Mouse (Mus musculus): ENCODE measurements around the gene Plekho2.

The Plekho2 gene

DNA sequence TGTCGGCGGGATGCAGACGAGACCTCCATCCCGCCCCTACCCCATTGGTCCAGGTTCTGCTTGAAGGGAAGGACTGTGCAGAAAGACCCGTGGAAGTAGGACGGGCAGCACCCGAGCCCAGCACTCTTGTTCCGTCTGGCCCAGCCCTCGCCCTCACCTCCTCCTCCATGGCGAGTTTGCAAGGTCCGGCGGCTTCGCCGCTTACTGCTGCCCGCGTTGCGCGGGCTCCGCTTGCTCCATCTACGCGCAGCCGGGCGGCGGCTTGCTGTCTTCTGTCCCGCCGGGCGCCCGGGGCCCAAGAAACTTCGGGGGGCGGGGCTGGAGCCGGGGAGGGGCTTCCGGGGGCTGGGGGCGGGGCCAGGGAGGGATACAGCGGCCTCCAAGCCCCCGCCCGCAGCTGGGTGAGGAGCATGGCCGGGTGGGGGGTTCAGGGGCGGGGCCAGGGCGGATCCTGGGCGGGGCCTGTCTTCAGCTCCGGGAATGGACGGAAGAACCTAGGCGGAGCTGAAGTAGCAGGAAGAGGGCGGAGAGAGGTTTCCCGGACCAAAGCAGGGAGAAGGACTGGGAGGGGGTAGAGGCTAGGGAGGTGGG lies at the start of gene Plekho2:
Gene Plekho2, minus strand, starts transcription at position 260 of the 591 bp plus-strand sequence.
- peak; percentile 91 to 92 for DNase-seq (ENCODE audit: low spot score in 2 of 2)

DNA sequence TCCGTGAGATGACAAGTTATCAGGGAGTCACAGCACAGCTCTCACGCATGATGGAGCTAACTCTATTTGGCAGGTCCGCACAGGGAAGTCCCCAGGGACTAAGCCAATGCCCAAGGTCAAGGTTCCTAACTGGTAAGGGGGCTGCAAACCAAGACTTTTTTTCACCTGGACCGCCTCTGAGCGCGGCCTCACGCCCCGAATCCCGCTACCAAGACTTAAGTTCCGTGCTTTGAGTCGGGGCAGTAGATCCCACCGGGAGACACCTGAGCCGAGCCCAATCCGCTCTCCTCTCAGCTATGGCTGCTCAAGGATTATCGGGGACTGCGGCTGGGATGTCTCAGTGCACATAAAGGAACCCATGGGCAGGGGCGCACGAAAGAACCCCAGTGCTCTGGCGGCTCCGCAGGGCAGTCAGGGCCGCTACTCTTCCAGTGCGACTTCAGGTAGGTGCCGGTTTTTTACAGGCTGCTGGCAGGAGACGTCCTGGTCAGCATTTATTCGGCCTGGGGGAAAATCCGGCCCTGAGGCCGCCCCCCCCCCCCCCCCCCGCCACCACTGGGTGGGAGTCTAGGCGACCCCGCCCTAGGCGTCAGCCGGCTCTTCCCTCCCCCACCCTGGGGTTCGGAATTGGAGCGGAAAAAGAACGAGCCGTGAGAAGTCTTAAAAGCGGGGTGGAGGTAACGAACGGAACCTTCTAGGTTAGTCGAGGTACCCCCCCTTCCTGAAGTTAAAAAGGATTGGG lies 49.4 kb upstream of the Plekho2 start, which contains the start of gene Rbpms2:
Gene Rbpms2, plus strand, starts transcription at position 624 of the 742 bp plus-strand sequence.
- DNase-seq (ENCODE audit: low spot score in 2 of 2) = peak in 1 of 2 experiments; percentile 19

DNA sequence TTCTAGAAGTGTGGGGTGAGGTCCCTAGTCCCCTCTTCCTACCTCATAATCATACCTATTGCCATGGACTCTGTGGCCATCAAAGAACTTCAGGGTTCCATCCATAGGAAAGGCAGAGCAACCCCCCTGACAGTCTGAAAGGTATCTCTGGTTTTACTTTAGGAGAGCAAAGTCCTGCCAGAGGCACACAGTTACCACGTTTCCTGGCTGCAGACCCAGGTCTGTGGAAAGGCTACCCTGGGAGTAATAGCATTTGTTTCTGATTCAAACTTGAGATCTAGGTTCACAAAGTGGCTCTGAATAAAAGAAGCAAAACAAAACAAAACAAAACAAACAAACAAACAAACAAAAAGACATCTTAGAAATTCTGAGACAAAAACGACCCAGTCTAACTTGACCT lies 44.4 kb upstream of the Plekho2 start:
- no peak for DNase-seq (ENCODE audit: low spot score in 2 of 2)

DNA sequence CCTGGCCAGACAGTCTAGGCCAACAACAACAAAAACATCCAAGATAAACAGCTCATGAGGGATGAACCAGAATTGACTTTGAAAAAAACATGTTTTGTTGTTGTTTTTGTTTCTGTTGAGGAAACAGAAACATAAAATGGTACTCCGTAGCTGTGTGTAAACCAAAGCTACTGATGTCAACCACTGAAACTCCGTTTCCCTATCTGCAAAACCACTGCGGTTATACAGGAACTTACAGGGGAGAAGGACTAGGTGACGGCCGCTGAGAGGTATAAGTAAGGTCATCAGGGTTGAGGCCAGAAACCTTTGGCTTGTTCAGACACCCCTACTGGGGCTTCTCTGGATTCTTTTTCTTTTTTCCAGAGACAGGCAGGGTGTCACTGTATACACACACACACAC lies 43.0 kb upstream of the Plekho2 start:
- DNase-seq (ENCODE audit: low spot score in 2 of 2) = no peak

DNA sequence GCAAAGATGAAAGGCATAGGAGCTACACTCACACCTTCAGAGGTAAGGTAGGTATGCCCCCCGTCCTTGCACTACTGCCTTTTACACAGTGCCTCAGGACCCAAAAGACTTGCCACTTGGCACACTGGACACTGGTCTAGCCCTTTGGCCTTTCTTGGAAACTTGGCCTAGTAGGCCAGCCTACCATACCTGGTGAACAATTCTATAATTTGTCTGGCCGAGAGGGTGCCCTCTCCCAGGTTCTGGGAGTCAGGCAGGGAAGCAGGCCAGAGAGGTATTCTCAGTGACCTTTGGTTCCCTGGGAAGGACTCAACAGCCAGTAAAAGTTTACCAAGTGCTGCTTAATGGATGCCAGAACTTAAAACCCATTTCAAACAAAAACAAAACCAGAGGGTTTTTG lies 41.8 kb upstream of the Plekho2 start:
- no peak for DNase-seq (ENCODE audit: low spot score in 2 of 2)

DNA sequence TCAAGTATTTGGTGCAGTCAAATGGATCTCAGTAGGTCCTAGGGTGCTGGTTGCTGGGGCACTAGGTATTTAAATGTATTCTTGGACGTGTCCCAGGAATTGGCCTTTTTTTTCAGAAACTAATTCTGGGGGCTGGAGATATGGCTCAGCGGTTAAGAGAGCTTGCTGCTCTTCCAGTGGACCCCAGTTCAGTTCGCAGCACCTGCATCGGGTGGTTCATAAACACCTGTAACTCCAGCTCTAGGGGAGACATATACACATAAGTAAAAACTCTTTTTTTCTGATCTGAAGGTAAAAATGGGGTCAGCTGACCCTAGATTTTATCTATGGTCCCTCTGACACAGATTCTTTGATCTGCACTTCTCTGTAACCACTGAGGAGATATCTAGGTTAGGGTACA lies 41.4 kb upstream of the Plekho2 start:
- no peak for DNase-seq (ENCODE audit: low spot score in 2 of 2)

DNA sequence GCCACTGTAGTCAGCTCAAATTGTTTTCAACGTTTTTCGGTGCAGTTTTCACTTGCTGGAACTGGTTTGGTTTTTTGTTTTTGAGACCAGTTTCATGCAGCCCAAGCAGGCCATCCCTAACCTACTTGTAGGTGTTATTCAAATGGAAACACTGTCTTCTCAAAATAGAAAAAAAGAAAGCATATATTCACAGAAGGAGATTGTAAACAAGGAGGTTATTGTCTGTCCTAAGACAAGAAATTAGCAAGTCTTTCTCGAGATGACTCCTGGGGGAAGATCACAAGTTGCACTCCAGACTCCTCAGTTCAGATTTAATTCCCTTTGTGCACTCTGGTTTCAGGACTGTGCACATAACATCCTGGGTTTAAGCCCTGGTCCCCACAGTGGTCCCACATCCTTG lies 39.5 kb upstream of the Plekho2 start:
- DNase-seq (ENCODE audit: low spot score in 2 of 2) = no peak

DNA sequence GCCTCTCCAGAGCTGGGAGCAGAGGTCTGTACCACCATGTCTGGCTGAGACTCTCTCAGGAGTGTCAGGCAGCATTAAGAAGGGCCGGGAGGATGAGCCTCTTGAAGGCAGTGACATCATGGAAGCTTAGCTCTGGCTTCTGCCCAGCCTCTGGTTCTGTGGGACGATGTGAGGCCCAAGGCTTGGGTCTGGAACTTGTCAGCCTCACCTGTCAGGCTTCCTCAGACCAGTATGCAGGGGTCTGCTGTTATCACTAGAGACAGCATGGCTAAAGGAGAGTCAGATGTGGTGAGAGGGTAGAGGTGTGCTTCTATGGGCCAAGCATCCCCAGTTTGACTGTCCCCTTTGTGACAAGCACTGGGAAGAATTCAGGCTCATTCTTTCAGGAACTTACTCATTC lies 33.3 kb upstream of the Plekho2 start:
- no peak for DNase-seq (ENCODE audit: low spot score in 2 of 2)

DNA sequence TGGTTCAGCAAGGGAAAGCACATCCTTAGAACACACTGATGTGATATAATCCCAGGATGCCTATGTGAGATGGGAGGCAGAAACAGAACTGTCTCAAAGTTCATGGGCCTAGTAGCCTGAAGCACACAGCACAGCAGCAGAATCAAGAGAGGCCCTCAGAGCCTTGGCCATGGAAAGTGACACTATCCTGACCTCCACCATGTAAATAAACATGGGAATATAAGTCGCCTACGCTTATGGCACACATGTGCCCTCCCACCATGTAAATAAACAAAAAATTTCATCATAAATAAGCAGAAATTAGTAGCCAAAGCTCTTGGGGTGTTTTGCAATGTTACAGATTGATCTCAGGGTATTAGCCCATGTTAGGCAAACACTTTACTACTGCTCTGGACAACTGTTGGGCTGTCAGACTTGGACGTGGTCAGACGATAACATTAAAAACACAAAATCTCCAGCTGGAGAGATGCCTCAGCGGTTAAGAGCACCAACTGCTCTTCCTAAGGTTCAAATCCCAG lies 32.2 kb upstream of the Plekho2 start:
- DNase-seq (ENCODE audit: low spot score in 2 of 2) = no peak

DNA sequence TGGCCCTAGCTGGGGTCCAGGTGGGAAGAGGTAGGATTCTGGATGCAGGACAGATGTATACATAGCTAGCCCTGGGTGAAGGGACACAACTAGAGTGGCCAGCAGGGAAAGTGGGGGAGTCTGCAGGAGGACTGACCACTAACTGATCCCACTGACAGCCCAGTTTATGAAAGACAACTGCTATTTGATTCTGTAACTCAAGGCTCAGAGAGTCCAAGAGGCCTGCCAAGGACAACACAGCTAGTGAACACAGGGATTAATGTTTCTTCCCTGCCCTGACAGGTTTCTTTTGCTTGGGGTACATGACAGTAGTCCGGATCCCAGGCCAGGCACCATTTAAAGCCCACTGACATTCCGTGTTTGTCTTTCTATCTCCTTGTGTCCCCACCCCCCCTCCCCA lies 27.3 kb upstream of the Plekho2 start:
- no peak for DNase-seq (ENCODE audit: low spot score in 2 of 2)

DNA sequence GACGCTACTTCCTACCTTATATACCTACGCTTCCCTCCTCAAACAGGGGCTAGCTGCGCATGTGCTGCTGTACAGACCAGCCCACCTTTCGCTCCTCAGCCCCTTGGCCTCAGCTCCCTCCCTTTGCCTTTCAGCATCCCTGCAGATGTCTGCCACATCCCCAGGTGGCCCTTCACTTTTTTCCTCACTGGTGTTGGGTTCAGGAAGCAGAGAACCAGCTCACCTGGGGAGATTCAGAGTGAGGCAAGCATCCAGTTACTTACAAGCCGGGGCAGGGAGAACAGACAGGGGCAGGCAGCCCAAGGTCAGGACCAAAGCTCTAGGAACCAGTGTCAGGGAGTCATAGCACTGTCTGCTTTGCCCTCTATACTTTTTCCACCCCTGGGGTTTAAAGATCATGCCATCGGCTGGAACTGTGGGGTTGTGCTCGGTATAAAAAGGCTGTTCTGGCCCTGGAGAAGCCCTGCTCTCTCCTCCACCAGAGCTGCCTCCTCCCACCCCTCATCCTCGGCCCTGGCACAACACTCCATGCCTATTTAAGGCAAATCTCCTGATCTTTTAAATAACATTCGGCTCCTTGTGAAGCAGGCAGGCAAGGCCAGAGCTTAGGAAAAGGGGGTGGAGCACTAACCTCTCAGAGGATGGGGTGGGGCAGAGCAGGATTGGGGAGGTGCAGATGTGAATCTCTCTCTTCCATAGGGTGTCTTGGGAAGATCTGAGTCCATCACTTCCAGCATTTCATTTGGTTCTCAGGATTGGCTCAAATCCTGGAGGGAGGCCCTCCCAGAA lies 26.7 kb upstream of the Plekho2 start:
- no peak for DNase-seq (ENCODE audit: low spot score in 2 of 2)

DNA sequence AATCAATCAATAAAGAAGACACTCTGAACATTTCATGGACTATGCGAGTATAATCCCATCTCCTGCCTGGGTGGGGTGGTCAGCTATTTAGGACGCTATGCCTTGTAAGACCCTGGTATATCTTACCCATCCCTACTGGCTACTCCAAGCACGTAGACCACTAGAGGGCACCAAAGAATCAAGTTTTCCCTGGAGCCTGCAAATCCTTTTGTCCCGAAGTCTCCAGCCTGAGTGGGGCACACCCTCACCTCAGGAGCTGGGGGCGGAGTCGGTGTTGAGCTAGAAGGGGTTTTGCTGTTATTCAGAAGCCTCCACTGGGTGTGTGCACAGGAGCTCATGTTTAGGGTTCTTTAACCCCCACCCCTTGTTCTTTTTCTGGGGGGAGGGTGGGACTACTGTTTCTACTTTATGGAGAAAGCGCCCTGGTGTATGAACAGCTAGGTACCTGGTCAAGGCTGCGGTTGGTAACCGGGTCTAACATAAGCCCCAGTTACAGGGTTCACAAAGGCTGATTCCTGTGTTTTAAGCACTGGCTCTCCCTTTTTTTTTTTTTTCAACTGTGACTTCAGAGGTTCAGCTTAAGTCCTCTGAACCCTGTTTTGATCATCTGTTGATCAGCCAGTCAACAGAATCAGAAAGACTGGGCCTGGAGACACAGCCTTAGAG lies 25.8 kb upstream of the Plekho2 start:
- peak; percentile 49 to 69 for DNase-seq (ENCODE audit: low spot score in 2 of 2)

DNA sequence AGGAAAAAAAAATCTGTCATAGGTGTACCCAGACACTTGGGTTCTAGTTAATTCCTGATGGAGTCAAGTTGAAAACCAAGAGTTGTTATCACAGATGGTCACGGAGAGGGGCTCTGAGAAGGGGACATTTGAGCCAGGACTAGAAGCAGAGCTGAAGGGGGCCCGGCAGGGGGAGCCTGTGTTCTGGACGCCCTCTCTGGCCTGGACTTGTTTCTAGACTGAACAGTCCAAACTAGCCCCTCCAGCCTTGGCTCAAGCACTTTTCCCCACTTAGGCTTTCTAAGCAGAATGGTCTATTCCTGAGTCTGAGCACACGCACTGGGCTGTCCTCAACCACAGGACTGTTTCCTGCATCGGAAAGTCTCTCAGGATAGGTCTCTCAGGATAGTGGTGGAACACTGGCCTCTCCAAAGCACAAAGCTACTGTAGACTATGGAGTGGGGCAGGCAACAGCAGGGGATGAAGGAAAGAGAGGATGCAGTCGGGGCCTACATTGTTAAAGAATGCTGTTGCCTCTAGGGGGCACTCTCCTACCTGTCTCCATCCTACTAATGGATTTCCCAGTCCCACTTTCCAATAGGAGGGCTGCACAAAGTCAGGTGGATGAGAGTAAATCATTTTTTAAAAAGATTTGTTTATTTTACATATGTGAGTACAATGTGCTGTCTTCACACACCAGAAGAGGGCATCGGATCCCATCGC lies 23.7 kb upstream of the Plekho2 start:
- no peak for DNase-seq (ENCODE audit: low spot score in 2 of 2)

DNA sequence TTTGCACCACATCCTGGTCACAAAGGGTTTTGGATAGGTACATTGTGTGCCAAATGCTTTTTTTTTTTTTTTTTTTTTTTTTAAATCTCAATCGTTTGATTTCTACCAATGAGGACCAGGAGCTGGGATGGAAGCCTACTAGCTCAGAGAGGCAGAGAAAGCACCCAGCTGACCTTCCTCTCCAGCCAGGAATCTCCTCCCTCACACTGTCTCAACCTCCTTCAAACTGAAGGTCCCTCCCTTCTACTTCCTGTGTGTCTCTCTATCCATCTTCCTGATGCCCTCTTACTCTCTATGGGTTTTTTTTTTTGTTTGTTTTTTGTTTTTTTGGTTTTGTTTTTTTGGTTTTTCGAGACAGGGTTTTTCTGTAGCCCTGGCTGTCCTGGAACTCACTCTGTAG lies 21.1 kb upstream of the Plekho2 start:
- DNase-seq (ENCODE audit: low spot score in 2 of 2) = no peak

DNA sequence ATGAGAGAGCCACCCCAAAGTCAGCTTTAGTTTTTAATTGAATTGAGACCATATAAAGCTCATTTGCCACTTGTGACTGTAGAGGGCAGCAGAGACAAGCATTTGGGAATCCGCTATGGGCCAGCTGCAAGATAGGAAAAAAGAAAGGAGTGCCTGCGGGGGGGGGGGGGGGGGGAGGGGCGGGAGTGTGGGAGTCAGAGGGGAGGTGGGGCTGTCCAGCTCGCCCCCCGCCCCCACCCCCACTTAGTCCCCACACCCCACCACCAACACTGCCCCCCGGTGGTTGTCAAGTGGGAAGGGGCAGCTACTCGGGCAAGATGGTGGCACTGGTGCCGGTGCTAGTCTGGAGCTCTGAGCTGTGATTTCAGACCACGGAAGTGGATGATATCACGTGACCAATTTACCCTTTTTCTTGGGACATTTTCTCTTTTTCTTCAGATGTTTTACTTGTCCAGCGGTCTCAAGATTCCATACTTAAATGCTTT lies 19.0 kb upstream of the Plekho2 start:
- peak in 1 of 2 experiments; percentile 64 for DNase-seq (ENCODE audit: low spot score in 2 of 2)

DNA sequence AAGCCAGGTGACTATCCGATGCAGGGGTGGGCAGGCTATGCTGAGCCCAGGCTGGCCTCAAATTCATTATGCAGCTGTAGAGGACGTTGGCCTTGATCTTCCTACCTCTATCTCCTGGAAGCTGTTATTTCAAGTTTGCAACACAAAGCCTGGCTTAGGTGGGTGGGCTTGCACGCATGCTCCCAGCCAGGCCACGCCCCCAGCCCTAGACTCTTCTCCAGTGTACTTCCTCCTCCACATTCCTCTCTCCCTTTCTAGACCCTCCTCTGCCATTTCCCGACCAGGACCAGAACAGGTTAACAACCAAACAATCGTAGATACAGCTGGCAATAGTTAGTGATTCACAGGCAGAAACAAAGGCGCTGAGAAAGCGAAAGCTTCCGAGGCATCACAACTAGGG lies 13.8 kb upstream of the Plekho2 start:
- DNase-seq (ENCODE audit: low spot score in 2 of 2) = no peak

DNA sequence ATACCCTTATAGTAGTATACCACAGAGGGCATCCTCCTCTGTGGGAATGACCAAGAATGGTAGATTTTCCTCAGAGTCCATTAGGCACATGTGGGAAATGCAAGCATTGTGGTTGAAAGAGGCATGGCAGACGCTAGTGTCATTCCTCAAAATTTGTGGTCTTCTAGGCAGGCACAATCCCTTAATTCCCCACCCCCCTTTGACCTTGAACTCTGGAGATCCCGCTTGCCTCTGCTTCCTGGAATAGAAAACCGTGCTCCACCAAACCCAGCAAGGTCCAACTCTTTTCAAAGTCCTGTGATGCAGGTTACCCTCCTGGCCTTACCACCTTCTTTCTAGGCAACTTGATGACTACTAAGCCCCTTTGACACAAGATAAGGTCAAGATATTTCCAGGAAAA lies 12.9 kb upstream of the Plekho2 start:
- no peak for DNase-seq (ENCODE audit: low spot score in 2 of 2)

DNA sequence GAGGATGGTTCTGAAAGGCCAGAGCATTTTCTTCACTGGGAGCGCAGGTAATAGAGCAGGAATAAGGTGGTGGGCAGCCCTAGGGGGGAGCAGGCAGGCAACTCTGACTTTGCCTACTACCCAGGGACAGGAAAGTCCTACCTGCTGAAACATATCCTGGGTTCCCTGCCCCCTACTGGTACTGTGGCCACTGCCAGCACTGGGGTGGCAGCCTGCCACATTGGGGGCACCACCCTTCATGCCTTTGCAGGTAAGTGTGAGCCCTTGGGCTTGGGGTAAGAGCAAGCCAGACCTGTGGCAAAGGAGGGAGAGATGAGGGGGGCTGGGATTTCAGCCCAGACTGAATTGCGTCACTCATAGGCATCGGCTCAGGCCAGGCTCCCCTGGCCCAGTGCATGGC lies 9.3 kb upstream of the Plekho2 start:
- DNase-seq (ENCODE audit: low spot score in 2 of 2) = no peak

DNA sequence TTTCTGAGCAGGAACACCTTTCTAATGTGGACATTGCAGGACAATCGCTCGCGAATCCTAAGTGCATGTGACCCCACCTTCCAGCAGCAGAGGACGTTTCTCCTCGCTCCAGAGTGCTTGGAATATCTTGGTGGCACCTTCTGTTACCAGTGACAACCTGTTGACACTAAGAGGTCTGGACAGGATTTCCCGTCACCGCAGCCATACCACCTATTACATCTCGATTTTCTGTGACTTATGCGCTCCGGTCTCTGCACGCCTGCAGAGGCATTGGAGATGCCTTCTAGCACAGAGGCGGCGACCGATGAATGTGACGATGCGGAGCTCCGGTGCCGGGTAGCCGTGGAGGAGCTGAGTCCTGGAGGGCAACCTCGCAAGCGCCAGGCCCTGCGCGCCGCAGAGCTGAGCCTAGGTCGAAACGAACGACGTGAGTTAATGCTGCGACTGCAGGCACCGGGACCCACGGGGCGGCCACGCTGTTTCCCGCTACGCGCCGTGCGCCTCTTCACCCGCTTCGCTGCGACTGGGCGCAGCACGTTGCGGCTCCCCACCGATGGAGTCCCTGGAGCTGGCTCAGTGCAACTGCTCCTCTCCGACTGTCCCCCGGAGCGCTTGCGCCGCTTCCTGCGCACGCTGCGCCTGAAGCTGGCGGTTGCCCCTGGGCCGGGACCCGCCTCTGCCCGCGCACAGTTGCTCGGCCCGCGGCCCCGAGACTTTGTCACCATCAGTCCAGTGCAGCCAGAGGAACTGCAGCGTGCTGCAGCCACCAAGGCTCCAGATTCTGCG lies 7.9 kb upstream of the Plekho2 start:
- peak in 1 of 2 experiments; percentile 46 for DNase-seq (ENCODE audit: low spot score in 2 of 2)

DNA sequence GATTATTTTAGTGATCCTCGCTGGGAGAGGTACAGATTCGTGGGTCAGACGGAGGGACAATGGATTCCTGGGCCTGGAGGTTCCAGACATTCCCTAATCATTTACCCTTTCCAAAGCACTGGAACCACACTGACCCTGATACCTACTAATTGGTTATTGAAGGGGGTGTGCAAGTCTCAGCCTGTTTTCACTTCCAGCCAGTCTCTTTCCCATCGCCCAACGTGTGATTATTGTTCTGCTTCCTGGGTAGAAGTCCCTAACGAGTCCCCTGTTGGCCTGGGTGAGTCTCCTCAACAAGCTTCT lies 7.4 kb upstream of the Plekho2 start:
- no peak for DNase-seq (ENCODE audit: low spot score in 2 of 2)

All from right cerebral cortex, postnatal 10 days (tissue).